Mouse (Mus musculus) left cerebral cortex, adult 2 months (tissue): ENCODE results near the gene Fcrl1. TPM values are rescaled to one million over a fixed set of nuclear protein-coding genes. Genes with fewer than 3 reads are reported as not detected.

ENCODE experiments used
- DNase-seq, 2 experiments: peaks; one replicate each; pipeline ENCODE4 v3.0.0; 2021 to 2022; ENCODE audit warnings: low spot score in 2 of 2, mixed read lengths in 1 of 2; ENCODE audit errors: extremely low spot score in 1 of 2
- H3K27ac ChIP-seq: fragments of 200-600 bp; 2 replicates; pipeline ENCODE4 v1.8.1; 2022
- H3K4me3 ChIP-seq: fragments of 200-600 bp; 2 replicates; pipeline ENCODE4 v1.8.1; 2022
- CTCF ChIP-seq: fragments of 200-600 bp; IDR thresholded peaks from 2 replicates; pipeline ENCODE4 v1.8.1; 2022; ENCODE audit warnings: antibody characterized with exemption, mild to moderate bottlenecking, moderate library complexity
- intact Hi-C: fragments of 180-260 bp; cut with DNase I; formaldehyde crosslinking; loops from one replicate; pipeline ENCODE4 v1.15.1; 2025
- total RNA-seq, 2 experiments: library from RNA; stranded (reverse); gene quantifications; 2 replicates each; pipeline ENCODE4 v1.2.3; 2021

Gene Fcrl1
- total RNA-seq, 2 experiments from 2014 or later, result 0.38 TPM; not detected in 1

DNA sequence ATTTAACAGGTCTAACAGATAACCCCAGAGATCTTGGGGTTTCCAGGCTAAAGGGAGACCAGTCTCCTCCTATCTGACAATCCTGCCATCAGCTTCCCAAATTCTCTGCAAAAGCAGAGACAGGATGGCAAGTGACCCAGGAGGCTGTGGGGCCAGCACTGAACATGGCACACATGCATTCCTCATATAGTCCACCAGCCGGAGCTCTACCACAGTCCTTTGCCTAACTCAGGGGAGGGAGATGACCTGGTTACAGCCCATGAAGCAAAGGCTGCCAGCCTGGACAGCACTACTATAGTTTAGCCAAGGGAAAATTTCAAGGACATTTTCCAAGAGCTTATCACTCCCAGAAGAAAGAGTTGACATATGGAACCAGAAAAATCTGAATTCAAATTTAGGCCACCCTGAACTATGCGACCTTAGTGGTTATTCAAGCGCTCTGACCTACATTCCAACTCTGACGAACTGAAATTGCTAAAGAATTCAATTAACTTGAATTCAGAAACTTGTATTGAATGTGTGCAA lies 46.3 kb downstream of the Fcrl1 start:
- DNase-seq, result no peak
- intact Hi-C loops, result no loop called here

GRCm38 (mm10) chr3:87435479-87435878 lies 59.3 kb downstream of the Fcrl1 start, which contains the start of gene Fcrl5:
Gene Fcrl5 (plus strand): TSS chr3:87435773.
- intact Hi-C loops, result no loop called here
- Histone ChIP-seq H3K27ac (no peak within 1 kb of the TSS), H3K4me3 (no peak within 1 kb of the TSS)
- no peak for TF ChIP-seq CTCF
- DNase-seq, result no peak

More for the DNA sequence above, 46.3 kb downstream of the Fcrl1 start:
- H3K27ac ChIP-seq, result no peak overlapping the region
- no peak overlapping the region for H3K4me3 ChIP-seq
- no peak; the same call in 1 of the 2 replicates for TF ChIP-seq CTCF

DNA sequence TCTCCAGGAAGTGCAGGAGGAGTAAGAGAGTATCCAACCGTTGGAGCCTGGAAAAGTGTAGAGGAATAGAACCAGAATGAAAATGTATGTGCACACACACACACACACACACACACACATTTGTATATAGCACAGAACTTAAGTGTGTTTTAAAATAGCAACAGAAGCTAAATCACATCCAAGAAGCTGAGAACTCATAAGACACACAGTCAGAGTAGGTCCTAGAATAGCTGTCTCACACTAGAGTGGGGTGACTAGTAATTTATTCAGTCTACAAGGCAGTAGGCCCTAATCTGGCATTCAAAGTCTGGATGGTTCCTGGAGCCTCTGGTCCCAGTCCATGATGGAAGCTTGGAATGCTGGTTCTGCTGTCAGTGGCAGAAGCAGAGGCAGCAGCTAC lies 64.4 kb downstream of the Fcrl1 start:
- no peak overlapping the region for H3K27ac ChIP-seq
- H3K4me3 ChIP-seq, result no peak overlapping the region
- intact Hi-C loops, result no loop called here
- TF ChIP-seq CTCF, result no peak
- DNase-seq, result no peak

- Histone ChIP-seq H3K27ac (no peak overlapping the region), H3K4me3 (no peak overlapping the region)
- intact Hi-C loops, result no loop called here
- no peak for DNase-seq
- no peak for TF ChIP-seq CTCF
Observed at GRCm38 (mm10) chr3:87443968-87444367, 67.8 kb downstream of the Fcrl1 start.

Other genes with a start within 250 kb of the Fcrl1 start
- 1 to 10 TPM; 4.3 to 4.9 TPM for gene Kirrel, start 201.6 kb upstream of the Fcrl1 start, total RNA-seq
- 10 to 100 TPM; 24.8 to 30.2 TPM for gene Fcrls, start 112.6 kb upstream of the Fcrl1 start, total RNA-seq
- not detected for gene Cd5l, start 18.5 kb upstream of the Fcrl1 start, total RNA-seq
- not detected for gene Fcrl5, start 59.4 kb downstream of the Fcrl1 start, total RNA-seq
- gene Etv3, start 149.0 kb downstream of the Fcrl1 start, total RNA-seq, result 10 to 100 TPM; 27.1 to 28.9 TPM
- gene Arhgef11, start 241.2 kb downstream of the Fcrl1 start, total RNA-seq, result 10 to 100 TPM; 60.2 to 60.3 TPM